Mouse (Mus musculus) left cerebral cortex, adult 2 months (tissue): ENCODE measurements at regions not wholly inside any gene's neighbourhood (a gene's known extent, or its start where the extent isn't known, plus 50 kb on each side); places are given as distances from the start of the nearest gene placed in this dataset.

Experiments
- DNase-seq, 2 experiments: peaks; one replicate each; pipeline ENCODE4 v3.0.0; 2021 to 2022; ENCODE audit warnings: low spot score in 2 of 2, mixed read lengths in 1 of 2; ENCODE audit errors: extremely low spot score in 1 of 2
- H3K27ac ChIP-seq: fragments of 200-600 bp; 2 replicates; pipeline ENCODE4 v1.8.1; 2022
- H3K4me3 ChIP-seq: fragments of 200-600 bp; 2 replicates; pipeline ENCODE4 v1.8.1; 2022
- CTCF ChIP-seq: fragments of 200-600 bp; IDR thresholded peaks from 2 replicates; pipeline ENCODE4 v1.8.1; 2022; ENCODE audit warnings: antibody characterized with exemption, mild to moderate bottlenecking, moderate library complexity
- intact Hi-C: fragments of 180-260 bp; cut with DNase I; formaldehyde crosslinking; loops from one replicate; pipeline ENCODE4 v1.15.1; 2025

- no peak overlapping the region for H3K4me3 ChIP-seq
- DNase-seq: no peak
- TF ChIP-seq CTCF: no peak
- intact Hi-C loops: loop anchor here (5.0 kb wide), 1 partner anchor 85 kb away; no protein-coding TSS in a partner anchor
- H3K27ac ChIP-seq: no peak overlapping the region
Measured at GRCm38 (mm10) chr17:85876853-85877252, 188.8 kb upstream of the Six2 start.

GRCm38 (mm10) chr17:85873853-85874586, 185.9 kb upstream of the Six2 start:
- DNase-seq: no peak
- no peak overlapping the region for H3K4me3 ChIP-seq
- intact Hi-C loops: loop anchor here (5.0 kb wide), 1 partner anchor 73 kb away; no protein-coding TSS in a partner anchor
- TF ChIP-seq CTCF: no peak
- no peak overlapping the region for H3K27ac ChIP-seq

DNA sequence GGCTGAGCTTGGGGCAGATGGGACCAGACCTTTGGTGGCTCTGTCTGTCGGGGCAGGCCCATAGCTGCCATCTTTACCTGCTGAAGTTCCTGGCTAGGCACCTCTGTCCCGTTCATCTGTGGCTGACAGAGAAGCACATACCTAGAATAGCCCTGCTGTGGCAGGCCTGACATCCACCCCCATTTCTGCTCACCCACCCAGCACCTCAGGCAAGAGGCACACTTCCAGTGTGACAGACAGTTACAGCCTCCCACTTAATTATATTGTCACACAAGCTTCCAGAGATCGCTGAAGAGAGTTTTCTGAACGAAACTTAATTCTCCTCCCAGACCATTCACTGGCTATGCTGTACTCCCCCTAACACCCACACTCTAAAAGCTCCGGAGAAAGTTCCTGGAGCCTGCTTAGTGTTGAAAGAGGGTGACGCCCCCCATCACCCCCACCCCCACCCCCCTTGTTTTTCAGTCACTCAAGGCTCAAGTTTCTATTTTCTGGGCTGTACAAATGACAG, 184.9 kb upstream of the Six2 start:
- H3K4me3 ChIP-seq: no peak overlapping the region
- no peak for TF ChIP-seq CTCF
- no peak for DNase-seq
- intact Hi-C loops: loop anchor here (5.0 kb wide), 1 partner anchor 74 kb away; no protein-coding TSS in a partner anchor
- no peak overlapping the region for H3K27ac ChIP-seq

- intact Hi-C loops: loop anchor here (5.0 kb wide), 1 partner anchor 77 kb away; no protein-coding TSS in a partner anchor
- Histone ChIP-seq H3K4me3 (no peak overlapping the region), H3K27ac (no peak overlapping the region)
- TF ChIP-seq CTCF: no peak
- no peak for DNase-seq
Measured at GRCm38 (mm10) chr17:85870406-85870805, 182.3 kb upstream of the Six2 start.

DNA sequence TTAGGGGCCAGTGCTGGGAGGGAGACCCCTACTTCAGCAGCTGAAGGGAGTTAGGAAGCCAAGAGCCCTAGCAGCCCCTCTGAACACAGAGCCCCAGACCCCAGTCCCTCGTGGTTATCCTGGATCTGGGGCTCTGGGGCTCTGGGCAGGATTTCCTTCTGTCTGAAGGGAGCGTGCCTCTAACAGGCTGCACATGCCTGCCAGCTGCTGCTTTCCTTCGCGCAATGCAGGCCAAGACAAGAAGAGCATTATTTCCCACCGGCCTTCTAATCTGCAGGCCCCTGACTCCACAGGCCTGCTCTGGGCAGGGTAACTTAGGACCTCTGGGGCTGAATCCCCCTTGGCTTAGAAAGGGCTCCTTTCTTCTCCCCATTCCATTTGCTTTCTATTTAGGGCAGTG, 181.1 kb upstream of the Six2 start:
- no peak for TF ChIP-seq CTCF
- intact Hi-C loops: no loop called here
- Histone ChIP-seq H3K27ac (no peak overlapping the region), H3K4me3 (no peak overlapping the region)
- DNase-seq: no peak

GRCm38 (mm10) chr17:85867945-85868616, 180.0 kb upstream of the Six2 start:
- Histone ChIP-seq H3K4me3 (no peak overlapping the region), H3K27ac (no peak overlapping the region)
- intact Hi-C loops: no loop called here
- TF ChIP-seq CTCF: no peak
- DNase-seq: no peak

DNA sequence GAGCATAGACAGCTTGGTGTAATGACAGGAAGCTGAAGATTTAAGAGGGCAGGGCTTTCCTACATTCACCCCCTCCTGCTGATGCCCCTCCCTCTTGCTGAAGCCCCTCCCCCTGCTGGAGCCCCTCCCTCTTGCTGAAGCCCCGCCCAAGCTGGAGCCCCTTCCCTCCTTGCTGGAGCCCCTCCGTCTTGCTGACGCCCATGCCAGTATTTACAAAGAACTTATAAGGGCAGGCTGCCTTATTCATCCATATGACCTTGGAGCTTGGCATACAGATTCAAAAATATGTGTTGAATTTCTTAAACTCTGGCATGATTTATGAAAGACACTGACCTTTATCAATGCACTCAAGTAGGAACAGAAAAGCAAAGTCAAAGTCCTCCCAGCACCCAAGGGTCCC, 178.5 kb upstream of the Six2 start:
- Histone ChIP-seq H3K4me3 (no peak overlapping the region), H3K27ac (no peak overlapping the region)
- intact Hi-C loops: no loop called here
- TF ChIP-seq CTCF: no peak
- DNase-seq: no peak

- Histone ChIP-seq H3K4me3 (no peak overlapping the region), H3K27ac (no peak overlapping the region)
- no peak for DNase-seq
- intact Hi-C loops: no loop called here
- TF ChIP-seq CTCF: no peak
Measured at GRCm38 (mm10) chr17:85865940-85866339, 177.9 kb upstream of the Six2 start.

DNA sequence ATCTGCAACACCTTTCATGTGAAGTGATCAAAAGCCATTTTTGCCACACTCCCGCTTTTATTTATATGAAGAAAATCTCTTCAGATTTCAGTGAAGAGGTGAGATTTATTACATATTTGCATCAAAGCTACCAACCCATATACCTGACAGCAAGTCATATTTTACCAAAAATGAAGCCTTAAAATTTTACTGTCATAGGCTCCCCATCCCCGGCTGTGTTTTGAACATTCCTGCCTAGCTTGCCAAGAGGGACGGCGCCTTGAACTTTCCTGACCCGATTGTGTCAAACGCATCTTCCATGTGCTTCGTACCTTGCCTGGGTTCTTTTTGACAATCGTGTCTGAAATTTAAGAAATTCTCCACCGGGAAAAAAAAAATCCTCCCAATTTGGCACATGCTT, 173.3 kb upstream of the Six2 start:
- DNase-seq: no peak
- intact Hi-C loops: no loop called here
- no peak overlapping the region for H3K4me3 ChIP-seq
- TF ChIP-seq CTCF: no peak
- no peak overlapping the region for H3K27ac ChIP-seq

- TF ChIP-seq CTCF: no peak
- H3K27ac ChIP-seq: no peak overlapping the region
- H3K4me3 ChIP-seq: no peak overlapping the region
- DNase-seq: no peak
- intact Hi-C loops: no loop called here
Measured at GRCm38 (mm10) chr17:85860797-85861196, 172.7 kb upstream of the Six2 start.

- DNase-seq: no peak
- intact Hi-C loops: no loop called here
- no peak for TF ChIP-seq CTCF
Measured at GRCm38 (mm10) chr17:85859926-85860707, 172.0 kb upstream of the Six2 start.

GRCm38 (mm10) chr17:85858516-85858915, 170.4 kb upstream of the Six2 start:
- intact Hi-C loops: no loop called here
- Histone ChIP-seq H3K4me3 (no peak overlapping the region), H3K27ac (no peak overlapping the region)
- no peak for DNase-seq
- TF ChIP-seq CTCF: no peak

More at GRCm38 (mm10) chr17:85859926-85860707, 172.0 kb upstream of the Six2 start:
- no peak overlapping the region for H3K27ac ChIP-seq
- H3K4me3 ChIP-seq: no peak overlapping the region
